Mouse (Mus musculus) neural tube, embryonic 11.5 days (tissue): ENCODE data around the gene Ccm2. TPM values are rescaled to one million over a fixed set of nuclear protein-coding genes. Genes with fewer than 3 reads are reported as not detected.
"Not testable (repeated sequence)": the region's sequence is repeated elsewhere in the genome, so short reads cannot be mapped to it uniquely, and the experiment has no call there.

Source experiments
- ATAC-seq: fragments of 200-750 bp; cut with Nextera tagmentation; 2 replicates; pipeline ENCODE4 v1.8.0; 2017; ENCODE audit warnings: moderate number of reproducible peaks, mild to moderate bottlenecking, moderate TSS enrichment, moderate library complexity; ENCODE audit not compliant: insufficient read depth, low FRiP score, low TSS enrichment
- DNase-seq: peaks from one replicate; pipeline ENCODE4 v3.0.0-alpha.2; 2015; ENCODE audit warnings: low spot score
- H3K27ac ChIP-seq: fragments of 300-500 bp; sonication (generic); 2 replicates; pipeline ENCODE4 v1.5.1; 2014; ENCODE audit warnings: low read depth, mild to moderate bottlenecking, low read length
- H3K27me3 ChIP-seq: fragments of 300-500 bp; sonication (generic); 2 replicates; pipeline ENCODE4 v1.6.1; 2014; ENCODE audit warnings: mild to moderate bottlenecking, low read length, mixed read lengths; ENCODE audit not compliant: control insufficient read depth, insufficient read depth
- H3K36me3 ChIP-seq: fragments of 300-500 bp; sonication (generic); 2 replicates; pipeline ENCODE4 v1.6.1; 2014; ENCODE audit warnings: mild to moderate bottlenecking, low read length, moderate library complexity, mixed read lengths; ENCODE audit not compliant: control insufficient read depth, insufficient read depth
- H3K4me1 ChIP-seq: fragments of 300-500 bp; sonication (generic); 2 replicates; pipeline ENCODE4 v1.6.1; 2014; ENCODE audit warnings: low read length, mixed read lengths; ENCODE audit not compliant: control insufficient read depth, insufficient read depth
- H3K4me2 ChIP-seq: fragments of 300-500 bp; sonication (generic); 2 replicates; pipeline ENCODE4 v1.6.1; 2014; ENCODE audit warnings: low read depth, mild to moderate bottlenecking, moderate library complexity
- H3K4me3 ChIP-seq: fragments of 300-500 bp; sonication (generic); 2 replicates; pipeline ENCODE4 v1.5.1; 2014; ENCODE audit warnings: low read depth, low read length
- H3K9ac ChIP-seq: fragments of 300-500 bp; sonication (generic); 2 replicates; pipeline ENCODE4 v1.6.1; 2014; ENCODE audit warnings: mild to moderate bottlenecking, low read length
- H3K9me3 ChIP-seq: fragments of 300-500 bp; sonication (generic); 2 replicates; pipeline ENCODE4 v1.6.1; 2016; ENCODE audit warnings: low read length; ENCODE audit not compliant: control insufficient read depth
- whole genome bisulfite sequencing: fragments of 180-500 bp; shearing (Covaris S2); extraction: QIAGEN DNeasy Blood & Tissue Kit; methylation state at CpG from one replicate; pipeline ENCODE4 v1.1.7; 2014; 5-methylcytosine and 5-hydroxymethylcytosine counted together
- polyA plus RNA-seq: library from polyadenylated mRNA; unstranded; fragments of >200 nt; fragmentation: Nextera tagmentation; extraction: Ambion mirVana; gene quantifications from 2 replicates; pipeline ENCODE4 v1.2.1, GENCODE M21; 2014

Ccm2 gene
- polyA plus RNA-seq, 1 experiment from 2014 or later: 103 TPM

- Histone ChIP-seq H3K36me3 (peaks cover 1% of the 10 kb centered on the region), H3K4me3 (no peak overlapping the region), H3K27ac (no peak overlapping the region), H3K9ac (no peak overlapping the region), H3K4me2 (no peak overlapping the region), H3K27me3 (no peaks in the 10 kb centered on the region), H3K9me3 (no peaks in the 10 kb centered on the region), H3K4me1 (no peaks in the 10 kb centered on the region)
- DNase-seq (no peak), ATAC-seq (no peak)
- WGBS: 80% methylated on average over 11 of the region's 11 CpGs
These were observed 27.1 kb upstream of the Ccm2 start for GRCm38 (mm10) chr11:6519491-6520033.

DNA sequence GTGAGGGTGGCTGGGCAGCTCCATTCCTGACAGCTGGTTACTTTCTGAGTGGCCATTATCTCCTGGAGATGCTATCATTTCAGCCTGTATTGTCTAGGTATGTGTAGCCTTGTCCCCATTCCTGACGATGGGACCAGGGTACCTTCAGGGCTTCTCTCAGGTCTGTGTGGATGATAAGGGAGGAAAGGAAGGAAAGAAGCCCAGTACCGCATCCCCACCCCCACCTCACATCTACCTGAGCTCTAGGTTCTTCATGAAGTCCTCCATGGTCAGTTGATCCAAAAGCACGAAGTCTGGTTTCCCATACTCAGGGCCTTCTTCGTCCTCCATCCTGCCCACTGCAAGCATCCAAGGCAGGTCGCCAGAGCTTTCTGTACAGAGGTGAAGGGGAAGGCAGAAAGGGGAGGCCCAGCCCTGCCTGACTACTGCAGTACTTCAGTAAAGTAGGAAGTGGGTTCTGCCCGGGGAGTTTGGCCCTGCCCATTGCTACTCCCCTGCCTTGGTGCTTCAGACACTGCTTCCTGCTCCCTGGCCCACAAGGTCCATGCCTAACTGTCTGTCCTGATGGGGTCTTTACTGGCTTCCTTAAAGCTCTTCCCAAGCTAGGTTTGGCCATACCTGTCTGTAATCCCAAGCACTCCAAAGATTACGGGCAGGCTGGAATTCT lies 26.0 kb upstream of the Ccm2 start, which contains the start of gene Myo1g:
Gene Myo1g (minus strand): TSS at position 459 of the 667 bp plus-strand sequence.
- no peaks in the 10 kb centered on the region for H3K27me3 ChIP-seq
- H3K36me3 ChIP-seq: peaks cover 10% of the 10 kb centered on the region
- 83% methylated on average over 7 of the region's 7 CpGs for WGBS
- no peak within 1 kb of the TSS for H3K9ac ChIP-seq
- ATAC-seq: no peak
- DNase-seq: no peak
- H3K4me1 ChIP-seq: no peaks in the 10 kb centered on the region
- no peaks in the 10 kb centered on the region for H3K9me3 ChIP-seq
- H3K4me3 ChIP-seq: no peak within 1 kb of the TSS
- no peak within 1 kb of the TSS for H3K4me2 ChIP-seq
- no peak within 1 kb of the TSS for H3K27ac ChIP-seq

- Histone ChIP-seq H3K4me1 (peaks cover 7% of the 10 kb centered on the region), H3K9me3 (no peaks in the 10 kb centered on the region), H3K27me3 (no peaks in the 10 kb centered on the region), H3K4me3 (no peak overlapping the region), H3K4me2 (no peak overlapping the region), H3K27ac (no peak overlapping the region), H3K9ac (no peak overlapping the region), H3K36me3 (peaks cover 12% of the 10 kb centered on the region)
- ATAC-seq: no peak
- WGBS: 72% methylated on average over 9 of the region's 9 CpGs
- DNase-seq: no peak
These were observed 23.7 kb upstream of the Ccm2 start for GRCm38 (mm10) chr11:6522782-6523525.

- Histone ChIP-seq H3K9ac (no peak overlapping the region), H3K4me3 (no peak overlapping the region), H3K4me1 (peaks cover 7% of the 10 kb centered on the region), H3K27me3 (no peaks in the 10 kb centered on the region), H3K36me3 (peaks cover 12% of the 10 kb centered on the region), H3K4me2 (no peak overlapping the region), H3K27ac (no peak overlapping the region), H3K9me3 (no peaks in the 10 kb centered on the region)
- ATAC-seq (no peak), DNase-seq (no peak)
- WGBS: 55% methylated on average over 1 of the region's 1 CpGs
These were observed 23.0 kb upstream of the Ccm2 start for GRCm38 (mm10) chr11:6523662-6524088.

DNA sequence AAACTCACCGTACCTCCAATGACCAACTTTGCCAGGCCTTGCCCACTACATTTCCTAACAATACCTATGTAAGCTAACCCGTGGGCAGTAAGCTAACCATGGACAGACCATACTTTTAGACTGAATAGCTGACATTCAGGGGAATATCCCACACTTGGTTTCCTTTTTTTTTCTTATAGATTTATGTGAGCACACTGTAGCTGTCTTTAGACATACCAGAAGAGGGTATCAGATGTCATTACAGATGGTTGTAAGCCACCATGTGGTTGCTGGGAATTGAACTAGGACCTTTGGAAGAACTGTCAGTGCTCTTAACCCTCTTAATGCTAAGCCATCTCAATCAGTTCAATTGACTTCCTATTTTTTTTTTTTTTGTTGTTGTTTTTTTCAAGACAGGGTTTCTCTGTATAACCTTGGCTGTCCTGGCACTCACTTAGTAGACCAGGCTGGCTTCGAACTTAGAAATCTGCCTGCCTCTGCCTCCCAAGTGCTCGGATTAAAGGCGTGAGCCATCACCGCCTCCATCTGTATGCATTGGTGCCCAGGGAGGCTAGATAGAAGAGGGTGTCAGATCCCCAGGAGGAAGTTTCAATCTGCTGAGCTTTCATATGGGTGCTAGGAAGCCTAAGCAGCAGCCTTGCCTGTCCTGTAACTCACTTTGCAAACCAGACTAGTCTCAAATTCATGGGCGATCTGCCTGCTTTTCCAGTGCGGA lies 22.4 kb upstream of the Ccm2 start:
- DNase-seq (no peak), ATAC-seq (no peak)
- Histone ChIP-seq H3K4me1 (peaks cover 7% of the 10 kb centered on the region), H3K27me3 (no peaks in the 10 kb centered on the region), H3K36me3 (peaks cover 12% of the 10 kb centered on the region), H3K9me3 (no peaks in the 10 kb centered on the region), H3K4me3 (no peak overlapping the region), H3K9ac (no peak overlapping the region), H3K4me2 (no peak overlapping the region), H3K27ac (no peak overlapping the region)
- WGBS: 89% methylated on average over 8 of the region's 8 CpGs

- no peak overlapping the region for H3K9ac ChIP-seq
- H3K4me1 ChIP-seq: peaks cover 7% of the 10 kb centered on the region
- no peak overlapping the region for H3K4me2 ChIP-seq
- DNase-seq: no peak
- no peak overlapping the region for H3K4me3 ChIP-seq
- no peaks in the 10 kb centered on the region for H3K27me3 ChIP-seq
- H3K9me3 ChIP-seq: no peaks in the 10 kb centered on the region
- peaks cover 12% of the 10 kb centered on the region for H3K36me3 ChIP-seq
- no peak for ATAC-seq
- 93% methylated on average over 4 of the region's 4 CpGs for WGBS
- H3K27ac ChIP-seq: no peak overlapping the region
These were observed 21.8 kb upstream of the Ccm2 start for GRCm38 (mm10) chr11:6524880-6525238.

DNA sequence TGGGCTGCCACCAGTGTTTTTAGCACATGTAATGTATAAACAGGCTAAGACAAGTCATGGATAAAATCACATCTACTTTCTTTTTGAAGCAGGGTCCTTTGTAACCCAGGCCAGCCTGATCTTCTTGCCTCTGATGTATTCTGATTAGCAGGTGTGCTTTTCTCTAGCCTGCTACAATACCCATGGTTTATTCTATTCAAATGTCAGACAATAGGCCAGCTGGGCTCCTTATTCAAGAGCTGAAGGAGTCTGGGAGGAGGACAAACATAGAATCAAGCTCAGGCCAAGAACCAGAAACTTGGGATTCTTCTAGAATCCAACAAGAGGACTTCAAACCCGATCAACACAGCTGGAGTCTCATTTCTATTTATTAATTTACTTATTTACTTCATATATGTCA lies 21.4 kb upstream of the Ccm2 start:
- no peaks in the 10 kb centered on the region for H3K27me3 ChIP-seq
- DNase-seq (no peak), ATAC-seq (no peak)
- peaks cover 7% of the 10 kb centered on the region for H3K4me1 ChIP-seq
- H3K36me3 ChIP-seq: peaks cover 12% of the 10 kb centered on the region
- WGBS: 76% methylated on average over 1 of the region's 1 CpGs
- no peaks in the 10 kb centered on the region for H3K9me3 ChIP-seq
- no peak overlapping the region for H3K4me3 ChIP-seq
- no peak overlapping the region for H3K4me2 ChIP-seq
- no peak overlapping the region for H3K27ac ChIP-seq
- no peak overlapping the region for H3K9ac ChIP-seq

- not testable (repeated sequence) for H3K27me3 ChIP-seq, H3K4me1 ChIP-seq, H3K27ac ChIP-seq, H3K9ac ChIP-seq, H3K9me3 ChIP-seq, DNase-seq, ATAC-seq
- 73% methylated on average over 10 of the region's 16 CpGs for WGBS
- peaks cover 12% of the 10 kb centered on the region for H3K36me3 ChIP-seq
- H3K4me3 ChIP-seq: peak overlapping the region; percentile 41; the same call in 1 of the 2 replicates
- peak overlapping the region; percentile 69 for H3K4me2 ChIP-seq
These were observed 20.0 kb upstream of the Ccm2 start for GRCm38 (mm10) chr11:6526526-6527255.
